Mouse (Mus musculus): Measurements from ENCODE around the gene Aqp12. TPM values are rescaled to one million over a fixed set of nuclear protein-coding genes. Genes with fewer than 3 reads are reported as not detected.

Gene Aqp12
- polyA plus RNA-seq, 1 experiment from 2014 or later: not detected

- Histone ChIP-seq H3K9ac (ENCODE audit: low read depth, low read length) (no peak overlapping the region), H3K27me3 (ENCODE audit: control insufficient read depth, insufficient read depth, low read length) (no peaks in the 10 kb centered on the region), H3K4me2 (replicated peaks; ENCODE audit: low read depth, low read length) (no peak overlapping the region), H3K27ac (ENCODE audit: low read depth, low read length) (no peak overlapping the region), H3K4me3 (ENCODE audit: low read depth, low read length) (no peak overlapping the region), H3K4me1 (replicated peaks; ENCODE audit: control insufficient read depth, insufficient read depth, low read length) (no peaks in the 10 kb centered on the region), H3K36me3 (ENCODE audit: control insufficient read depth, insufficient read depth, low read length) (no peaks in the 10 kb centered on the region), H3K9me3 (ENCODE audit: control insufficient read depth, low read length) (no peaks in the 10 kb centered on the region)
- no peak for ATAC-seq (ENCODE audit: low FRiP score)
- WGBS: 93% methylated on average over 10 of the region's 10 CpGs
- no peak for DNase-seq (ENCODE audit: low spot score)
These were observed 23.3 kb downstream of the Aqp12 start for GRCm38 (mm10) chr1:93029387-93029786.

- no peak overlapping the region for H3K27ac ChIP-seq (ENCODE audit: low read depth, low read length)
- no peaks in the 10 kb centered on the region for H3K36me3 ChIP-seq (ENCODE audit: control insufficient read depth, insufficient read depth, low read length)
These were observed 23.9 kb downstream of the Aqp12 start for GRCm38 (mm10) chr1:93030060-93030459.

GRCm38 (mm10) chr1:93031199-93031598 lies 25.1 kb downstream of the Aqp12 start:
- Histone ChIP-seq H3K4me3 (ENCODE audit: low read depth, low read length) (no peak overlapping the region), H3K9me3 (ENCODE audit: control insufficient read depth, low read length) (no peaks in the 10 kb centered on the region), H3K36me3 (ENCODE audit: control insufficient read depth, insufficient read depth, low read length) (no peaks in the 10 kb centered on the region), H3K27me3 (ENCODE audit: control insufficient read depth, insufficient read depth, low read length) (no peaks in the 10 kb centered on the region), H3K27ac (ENCODE audit: low read depth, low read length) (no peak overlapping the region), H3K4me1 (replicated peaks; ENCODE audit: control insufficient read depth, insufficient read depth, low read length) (no peaks in the 10 kb centered on the region), H3K4me2 (replicated peaks; ENCODE audit: low read depth, low read length) (no peak overlapping the region), H3K9ac (ENCODE audit: low read depth, low read length) (no peak overlapping the region)
- ATAC-seq (ENCODE audit: low FRiP score): no peak
- DNase-seq (ENCODE audit: low spot score): no peak
- WGBS: 92% methylated on average over 3 of the region's 3 CpGs

More at GRCm38 (mm10) chr1:93030060-93030459, 23.9 kb downstream of the Aqp12 start:
- H3K4me2 ChIP-seq (replicated peaks; ENCODE audit: low read depth, low read length): no peak overlapping the region
- H3K4me1 ChIP-seq (replicated peaks; ENCODE audit: control insufficient read depth, insufficient read depth, low read length): no peaks in the 10 kb centered on the region
- H3K27me3 ChIP-seq (ENCODE audit: control insufficient read depth, insufficient read depth, low read length): no peaks in the 10 kb centered on the region
- no peak for DNase-seq (ENCODE audit: low spot score)
- no peaks in the 10 kb centered on the region for H3K9me3 ChIP-seq (ENCODE audit: control insufficient read depth, low read length)
- no peak overlapping the region for H3K9ac ChIP-seq (ENCODE audit: low read depth, low read length)
- no peak for ATAC-seq (ENCODE audit: low FRiP score)
- WGBS: 86% methylated on average over 2 of the region's 2 CpGs
- no peak overlapping the region for H3K4me3 ChIP-seq (ENCODE audit: low read depth, low read length)

GRCm38 (mm10) chr1:93033989-93034388 lies 27.9 kb downstream of the Aqp12 start:
- no peaks in the 10 kb centered on the region for H3K4me1 ChIP-seq (replicated peaks; ENCODE audit: control insufficient read depth, insufficient read depth, low read length)
- DNase-seq (ENCODE audit: low spot score) (no peak), ATAC-seq (ENCODE audit: low FRiP score) (no peak)

GRCm38 (mm10) chr1:93035981-93036380 lies 29.8 kb downstream of the Aqp12 start:
- Histone ChIP-seq H3K27me3 (ENCODE audit: control insufficient read depth, insufficient read depth, low read length) (no peaks in the 10 kb centered on the region), H3K4me2 (replicated peaks; ENCODE audit: low read depth, low read length) (no peak overlapping the region), H3K4me1 (replicated peaks; ENCODE audit: control insufficient read depth, insufficient read depth, low read length) (no peaks in the 10 kb centered on the region), H3K4me3 (ENCODE audit: low read depth, low read length) (no peak overlapping the region), H3K27ac (ENCODE audit: low read depth, low read length) (no peak overlapping the region), H3K9ac (ENCODE audit: low read depth, low read length) (no peak overlapping the region), H3K36me3 (ENCODE audit: control insufficient read depth, insufficient read depth, low read length) (peaks cover 7% of the 10 kb centered on the region), H3K9me3 (ENCODE audit: control insufficient read depth, low read length) (no peaks in the 10 kb centered on the region)
- WGBS: 78% methylated on average over 4 of the region's 4 CpGs
- no peak for DNase-seq (ENCODE audit: low spot score)
- no peak for ATAC-seq (ENCODE audit: low FRiP score)

More at GRCm38 (mm10) chr1:93033989-93034388, 27.9 kb downstream of the Aqp12 start:
- Histone ChIP-seq H3K27ac (ENCODE audit: low read depth, low read length) (0 out of 2 replicates have a peak overlapping the region, but pooled peaks have one; percentile 9), H3K36me3 (ENCODE audit: control insufficient read depth, insufficient read depth, low read length) (peaks cover 4% of the 10 kb centered on the region), H3K27me3 (ENCODE audit: control insufficient read depth, insufficient read depth, low read length) (no peaks in the 10 kb centered on the region), H3K4me3 (ENCODE audit: low read depth, low read length) (no peak overlapping the region), H3K9me3 (ENCODE audit: control insufficient read depth, low read length) (no peaks in the 10 kb centered on the region), H3K9ac (ENCODE audit: low read depth, low read length) (no peak overlapping the region), H3K4me2 (replicated peaks; ENCODE audit: low read depth, low read length) (no peak overlapping the region)
- WGBS: 57% methylated on average over 8 of the region's 8 CpGs

GRCm38 (mm10) chr1:93046153-93046789 lies 40.1 kb downstream of the Aqp12 start:
- Histone ChIP-seq H3K9me3 (ENCODE audit: control insufficient read depth, low read length) (no peaks in the 10 kb centered on the region), H3K4me3 (ENCODE audit: low read depth, low read length) (no peak overlapping the region), H3K9ac (ENCODE audit: low read depth, low read length) (no peak overlapping the region), H3K4me2 (replicated peaks; ENCODE audit: low read depth, low read length) (no peak overlapping the region), H3K4me1 (replicated peaks; ENCODE audit: control insufficient read depth, insufficient read depth, low read length) (no peaks in the 10 kb centered on the region), H3K27me3 (ENCODE audit: control insufficient read depth, insufficient read depth, low read length) (no peaks in the 10 kb centered on the region), H3K36me3 (ENCODE audit: control insufficient read depth, insufficient read depth, low read length) (no peaks in the 10 kb centered on the region), H3K27ac (ENCODE audit: low read depth, low read length) (no peak overlapping the region)
- ATAC-seq (ENCODE audit: low FRiP score) (no peak), DNase-seq (ENCODE audit: low spot score) (no peak)
- WGBS: 88% methylated on average over 10 of the region's 10 CpGs

- no peak overlapping the region for H3K4me3 ChIP-seq (ENCODE audit: low read depth, low read length)
- H3K27me3 ChIP-seq (ENCODE audit: control insufficient read depth, insufficient read depth, low read length): no peaks in the 10 kb centered on the region
- ATAC-seq (ENCODE audit: low FRiP score) (no peak), DNase-seq (ENCODE audit: low spot score) (no peak)
- no peaks in the 10 kb centered on the region for H3K9me3 ChIP-seq (ENCODE audit: control insufficient read depth, low read length)
- H3K9ac ChIP-seq (ENCODE audit: low read depth, low read length): no peak overlapping the region
- H3K27ac ChIP-seq (ENCODE audit: low read depth, low read length): no peak overlapping the region
- H3K4me1 ChIP-seq (replicated peaks; ENCODE audit: control insufficient read depth, insufficient read depth, low read length): no peaks in the 10 kb centered on the region
- no peak overlapping the region for H3K4me2 ChIP-seq (replicated peaks; ENCODE audit: low read depth, low read length)
- H3K36me3 ChIP-seq (ENCODE audit: control insufficient read depth, insufficient read depth, low read length): peaks cover 5% of the 10 kb centered on the region
- 86% methylated on average over 3 of the region's 3 CpGs for WGBS
These were observed 43.9 kb downstream of the Aqp12 start for GRCm38 (mm10) chr1:93050071-93050470.

GRCm38 (mm10) chr1:93051124-93051833 lies 45.1 kb downstream of the Aqp12 start:
- peaks cover 12% of the 10 kb centered on the region for H3K36me3 ChIP-seq (ENCODE audit: control insufficient read depth, insufficient read depth, low read length)
- WGBS: 69% methylated on average over 18 of the region's 23 CpGs
- no peak overlapping the region for H3K9ac ChIP-seq (ENCODE audit: low read depth, low read length)
- H3K4me3 ChIP-seq (ENCODE audit: low read depth, low read length): no peak overlapping the region
- H3K9me3 ChIP-seq (ENCODE audit: control insufficient read depth, low read length): no peaks in the 10 kb centered on the region
- no peak for ATAC-seq (ENCODE audit: low FRiP score)
- no peak overlapping the region for H3K27ac ChIP-seq (ENCODE audit: low read depth, low read length)
- H3K27me3 ChIP-seq (ENCODE audit: control insufficient read depth, insufficient read depth, low read length): no peaks in the 10 kb centered on the region
- H3K4me1 ChIP-seq (replicated peaks; ENCODE audit: control insufficient read depth, insufficient read depth, low read length): no peaks in the 10 kb centered on the region
- DNase-seq (ENCODE audit: low spot score): peak; percentile 4
- no peak overlapping the region for H3K4me2 ChIP-seq (replicated peaks; ENCODE audit: low read depth, low read length)
